Mouse (Mus musculus) megakaryocyte-erythroid progenitor cell, adult 5-6 weeks (primary cell): Measurements from ENCODE around the gene Eif2b4. TPM values are rescaled to one million over a fixed set of nuclear protein-coding genes. Genes with fewer than 3 reads are reported as not detected.

Source experiments
- ATAC-seq: replicated peaks from 2 replicates; pipeline ENCODE4 v1.8.0; 2016; ENCODE audit warnings: mild to moderate bottlenecking, inconsistent platforms; ENCODE audit not compliant: severe bottlenecking, poor library complexity, low FRiP score, low TSS enrichment
- total RNA-seq, 2 experiments: library from RNA; stranded (forward) in 1 of 2; stranded (reverse) in 1 of 2; fragments of 200-1000, 215-1000 nt in 1 of 2; fragments of >200 nt in 1 of 2; fragmentation: Nextera tagmentation in 1 of 2; gene quantifications; 2 replicates each; pipeline ENCODE4 v1.2.3; 2014 to 2017

Eif2b4 gene
- total RNA-seq, 2 experiments from 2014 or later: 59.0 to 116 TPM

GRCm38 (mm10) chr5:31179766-31180630, 13.2 kb downstream of the Eif2b4 start, which contains the start of the genes Gm29609 and Gtf3c2:
Gm29609 (minus strand) TSS chr5:31179911.
Gtf3c2 (minus strand) TSS chr5:31180144.
- peak; percentile 89 for ATAC-seq

- ATAC-seq: peak; percentile 55
Observed at GRCm38 (mm10) chr5:31179301-31179765, 13.9 kb downstream of the Eif2b4 start.

GRCm38 (mm10) chr5:31168630-31169029, 24.6 kb downstream of the Eif2b4 start:
- ATAC-seq: no peak

GRCm38 (mm10) chr5:31164878-31165277, 28.4 kb downstream of the Eif2b4 start:
- ATAC-seq: peak; percentile 79; the same call in 1 of the 2 replicates

- no peak for ATAC-seq
Observed at GRCm38 (mm10) chr5:31162462-31162861, 30.8 kb downstream of the Eif2b4 start.

GRCm38 (mm10) chr5:31154152-31154553, 39.1 kb downstream of the Eif2b4 start, which contains the start of gene Mpv17:
Mpv17 (minus strand) TSS chr5:31154251.
- ATAC-seq: peak; percentile 93

- peak; percentile 5; the same call in 1 of the 2 replicates for ATAC-seq
Observed at GRCm38 (mm10) chr5:31153516-31154151, 39.6 kb downstream of the Eif2b4 start.

- no peak for ATAC-seq
Observed at GRCm38 (mm10) chr5:31151746-31152145, 41.5 kb downstream of the Eif2b4 start.

- ATAC-seq: no peak
Observed at GRCm38 (mm10) chr5:31149781-31150180, 43.4 kb downstream of the Eif2b4 start.

- ATAC-seq: peak; percentile 24; the same call in 1 of the 2 replicates
Observed at GRCm38 (mm10) chr5:31138968-31139425, 54.2 kb downstream of the Eif2b4 start.

- 0 out of 2 replicates have a peak, but pooled peaks have one; percentile 12 for ATAC-seq
Observed at GRCm38 (mm10) chr5:31138241-31138967, 54.8 kb downstream of the Eif2b4 start, which contains the start of gene Ucn. Ucn (minus strand) TSS chr5:31138829.

- no peak for ATAC-seq
Observed at GRCm38 (mm10) chr5:31137658-31138057, 55.6 kb downstream of the Eif2b4 start.

Other genes with a start within 250 kb of the Eif2b4 start
- gene Cgref1, start 247.8 kb downstream of the Eif2b4 start, total RNA-seq (2014; fragmentation: Nextera tagmentation): 0.35 TPM in 1 of 2 replicates, not detected in the other
- 0.46 TPM in 1 of 2 replicates, not detected in the other for gene Cgref1, start 247.8 kb downstream of the Eif2b4 start, total RNA-seq (2017)
- gene Preb, start 233.1 kb downstream of the Eif2b4 start, total RNA-seq (2014; fragmentation: Nextera tagmentation): 109 and 117 TPM in 2 replicates
- 28.0 and 39.1 TPM in 2 replicates for gene Preb, start 233.1 kb downstream of the Eif2b4 start, total RNA-seq (2017)
- not detected in 2 replicates for gene Tcf23, start 224.8 kb downstream of the Eif2b4 start, total RNA-seq (2014; fragmentation: Nextera tagmentation)
- not detected in 2 replicates for gene Tcf23, start 224.8 kb downstream of the Eif2b4 start, total RNA-seq (2017)
- gene Atraid, start 145.1 kb downstream of the Eif2b4 start, total RNA-seq (2014; fragmentation: Nextera tagmentation): 27.7 and 51.7 TPM in 2 replicates
- gene Atraid, start 145.1 kb downstream of the Eif2b4 start, total RNA-seq (2017): 50.1 and 57.6 TPM in 2 replicates
- gene Slc5a6, start 144.5 kb downstream of the Eif2b4 start, total RNA-seq (2014; fragmentation: Nextera tagmentation): 3.1 and 4.3 TPM in 2 replicates
- 4.1 and 7.1 TPM in 2 replicates for gene Slc5a6, start 144.5 kb downstream of the Eif2b4 start, total RNA-seq (2017)
- 124 and 224 TPM in 2 replicates for gene Cad, start 138.7 kb downstream of the Eif2b4 start, total RNA-seq (2014; fragmentation: Nextera tagmentation)
- 39.7 and 65.0 TPM in 2 replicates for gene Cad, start 138.7 kb downstream of the Eif2b4 start, total RNA-seq (2017)
- gene Dnajc5g, start 87.1 kb downstream of the Eif2b4 start, total RNA-seq (2014; fragmentation: Nextera tagmentation): not detected in 2 replicates
- not detected in 2 replicates for gene Dnajc5g, start 87.1 kb downstream of the Eif2b4 start, total RNA-seq (2017)
- not detected in 2 replicates for gene Slc30a3, start 85.2 kb downstream of the Eif2b4 start, total RNA-seq (2014; fragmentation: Nextera tagmentation)
- gene Slc30a3, start 85.2 kb downstream of the Eif2b4 start, total RNA-seq (2017): not detected in 2 replicates
- not detected in 2 replicates for gene Trim54, start 76.7 kb downstream of the Eif2b4 start, total RNA-seq (2014; fragmentation: Nextera tagmentation)
- gene Trim54, start 76.7 kb downstream of the Eif2b4 start, total RNA-seq (2017): not detected in 2 replicates
- not detected in 2 replicates for gene Ucn, start 54.6 kb downstream of the Eif2b4 start, total RNA-seq (2014; fragmentation: Nextera tagmentation)
- not detected in 2 replicates for gene Ucn, start 54.6 kb downstream of the Eif2b4 start, total RNA-seq (2017)
- 13.3 and 22.0 TPM in 2 replicates for gene Mpv17, start 39.2 kb downstream of the Eif2b4 start, total RNA-seq (2014; fragmentation: Nextera tagmentation)
- gene Mpv17, start 39.2 kb downstream of the Eif2b4 start, total RNA-seq (2017): 30.0 and 40.1 TPM in 2 replicates
- 1.1 and 1.4 TPM in 2 replicates for gene Gm29609, start 13.5 kb downstream of the Eif2b4 start, total RNA-seq (2014; fragmentation: Nextera tagmentation)
- 1.3 TPM in 1 of 2 replicates, not detected in the other for gene Gm29609, start 13.5 kb downstream of the Eif2b4 start, total RNA-seq (2017)
- gene Gtf3c2, start 13.3 kb downstream of the Eif2b4 start, total RNA-seq (2014; fragmentation: Nextera tagmentation): 112 and 159 TPM in 2 replicates
- gene Gtf3c2, start 13.3 kb downstream of the Eif2b4 start, total RNA-seq (2017): 76.4 and 80.2 TPM in 2 replicates
- gene Snx17, start 203 bp downstream of the Eif2b4 start, total RNA-seq (2014; fragmentation: Nextera tagmentation): 57.7 and 67.6 TPM in 2 replicates
- 38.9 and 48.5 TPM in 2 replicates for gene Snx17, start 203 bp downstream of the Eif2b4 start, total RNA-seq (2017)
- 5.3 and 5.5 TPM in 2 replicates for gene Zfp513, start 8.9 kb upstream of the Eif2b4 start, total RNA-seq (2014; fragmentation: Nextera tagmentation)
- 3.2 and 5.6 TPM in 2 replicates for gene Zfp513, start 8.9 kb upstream of the Eif2b4 start, total RNA-seq (2017)
- gene Ppm1g, start 27.3 kb upstream of the Eif2b4 start, total RNA-seq (2014; fragmentation: Nextera tagmentation): 295 and 300 TPM in 2 replicates
- gene Ppm1g, start 27.3 kb upstream of the Eif2b4 start, total RNA-seq (2017): 329 and 355 TPM in 2 replicates
- 43.4 and 51.1 TPM in 2 replicates for gene Nrbp1, start 47.4 kb upstream of the Eif2b4 start, total RNA-seq (2014; fragmentation: Nextera tagmentation)
- gene Nrbp1, start 47.4 kb upstream of the Eif2b4 start, total RNA-seq (2017): 64.9 and 75.5 TPM in 2 replicates
- gene Gm9970, start 47.8 kb upstream of the Eif2b4 start, total RNA-seq (2014; fragmentation: Nextera tagmentation): not detected in 2 replicates
- not detected in 2 replicates for gene Gm9970, start 47.8 kb upstream of the Eif2b4 start, total RNA-seq (2017)
- gene Krtcap3, start 58.3 kb upstream of the Eif2b4 start, total RNA-seq (2014; fragmentation: Nextera tagmentation): 0.72 and 7.6 TPM in 2 replicates
- 2.5 and 8.8 TPM in 2 replicates for gene Krtcap3, start 58.3 kb upstream of the Eif2b4 start, total RNA-seq (2017)
- gene Ift172, start 97.7 kb upstream of the Eif2b4 start, total RNA-seq (2014; fragmentation: Nextera tagmentation): 26.2 and 32.8 TPM in 2 replicates
- gene Ift172, start 97.7 kb upstream of the Eif2b4 start, total RNA-seq (2017): 10.7 and 18.0 TPM in 2 replicates
- gene Fndc4, start 102.7 kb upstream of the Eif2b4 start, total RNA-seq (2014; fragmentation: Nextera tagmentation): 0.31 TPM in 1 of 2 replicates, not detected in the other
- not detected in 2 replicates for gene Fndc4, start 102.7 kb upstream of the Eif2b4 start, total RNA-seq (2017)
- gene Gckr, start 104.0 kb upstream of the Eif2b4 start, total RNA-seq (2014; fragmentation: Nextera tagmentation): not detected in 2 replicates
- gene Gckr, start 104.0 kb upstream of the Eif2b4 start, total RNA-seq (2017): not detected in 2 replicates